Mouse (Mus musculus): ENCODE data around the gene Tex45. TPM values are rescaled to one million over a fixed set of nuclear protein-coding genes. Genes with fewer than 3 reads are reported as not detected.

The Tex45 gene
- polyA plus RNA-seq (2016; fragmentation: Nextera tagmentation; extraction: Ambion mirVana) = 0.19 and 0.25 TPM in 2 replicates

- Histone ChIP-seq H3K27ac (replicated peaks) (no peak within 1 kb of the TSS), H3K9me3 (no peaks in the 10 kb centered on the region), H3K27me3 (peaks cover 4% of the 10 kb centered on the region), H3K4me3 (no peak within 1 kb of the TSS), H3K36me3 (no peaks in the 10 kb centered on the region), H3K4me2 (replicated peaks) (no peak within 1 kb of the TSS), H3K9ac (replicated peaks) (no peak within 1 kb of the TSS), H3K4me1 (0 out of 2 replicates have a peak, but pooled peaks cover 9% of the 10 kb centered on the region)
- no peak for ATAC-seq (ENCODE audit: low FRiP score, low read depth)
Measured at GRCm38 (mm10) chr8:3470562-3470961, at the start of gene Tex45. Tex45 (plus strand) TSS chr8:3470862.

DNA sequence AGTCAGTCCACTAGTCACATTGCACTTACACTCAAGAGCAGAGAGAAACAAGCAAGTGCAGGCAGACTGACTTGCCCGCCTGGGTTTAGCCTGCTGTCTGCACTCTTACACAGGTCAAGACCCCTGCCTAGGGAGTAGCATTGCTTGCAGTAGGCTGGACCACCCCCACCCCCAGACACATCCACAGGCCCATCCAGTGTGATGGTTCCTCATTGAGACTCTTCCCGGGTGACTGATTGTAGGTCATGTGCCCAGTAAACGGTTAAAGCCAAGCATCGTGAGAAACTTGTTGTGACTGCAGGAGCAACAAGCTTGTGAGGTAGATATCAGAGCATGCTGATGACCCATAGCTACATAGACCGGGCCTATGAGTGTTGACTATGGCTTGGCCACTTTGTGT is 49.2 kb upstream of the Tex45 start:
- 91% methylated on average over 5 of the region's 5 CpGs for WGBS

DNA sequence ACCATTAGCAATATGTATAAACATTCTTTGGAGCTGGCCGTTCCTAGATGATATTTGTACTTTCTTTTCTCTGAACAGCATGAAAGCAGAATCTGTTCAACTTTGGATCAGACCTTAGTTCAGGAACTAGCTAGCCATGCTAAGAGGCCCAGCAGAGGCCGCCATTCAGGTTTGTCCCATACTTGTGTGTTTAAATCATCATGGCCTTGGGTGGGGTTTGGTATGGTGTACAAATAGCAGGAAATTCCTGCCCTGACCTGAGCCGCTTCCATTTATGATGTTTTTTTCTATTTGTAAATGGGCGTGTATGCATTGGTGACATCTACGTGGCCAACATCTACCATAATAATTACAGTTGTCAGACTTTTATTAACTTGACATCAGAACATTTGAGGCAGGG is 45.4 kb upstream of the Tex45 start:
- no peaks in the 10 kb centered on the region for H3K27me3 ChIP-seq
- H3K4me2 ChIP-seq (replicated peaks) = no peak overlapping the region
- no peak overlapping the region for H3K27ac ChIP-seq (replicated peaks)
- no peaks in the 10 kb centered on the region for H3K9me3 ChIP-seq
- H3K4me1 ChIP-seq = no peaks in the 10 kb centered on the region
- peaks cover 12% of the 10 kb centered on the region for H3K36me3 ChIP-seq
- H3K9ac ChIP-seq (replicated peaks) = no peak overlapping the region
- no peak overlapping the region for H3K4me3 ChIP-seq
- ATAC-seq (ENCODE audit: low FRiP score, low read depth) = no peak
- 94% methylated on average over 5 of the region's 5 CpGs for WGBS

More for the DNA sequence above, 49.2 kb upstream of the Tex45 start:
- Histone ChIP-seq H3K4me1 (peaks cover 19% of the 10 kb centered on the region), H3K4me2 (replicated peaks) (no peak overlapping the region), H3K27ac (replicated peaks) (no peak overlapping the region), H3K27me3 (no peaks in the 10 kb centered on the region), H3K9ac (replicated peaks) (no peak overlapping the region), H3K9me3 (no peaks in the 10 kb centered on the region), H3K36me3 (no peaks in the 10 kb centered on the region), H3K4me3 (no peak overlapping the region)
- ATAC-seq (ENCODE audit: low FRiP score, low read depth) = no peak

- ATAC-seq (ENCODE audit: low FRiP score, low read depth) = no peak
- Histone ChIP-seq H3K27me3 (no peaks in the 10 kb centered on the region), H3K4me1 (no peaks in the 10 kb centered on the region), H3K27ac (replicated peaks) (no peak overlapping the region), H3K9ac (replicated peaks) (no peak overlapping the region), H3K36me3 (peaks cover 21% of the 10 kb centered on the region), H3K9me3 (no peaks in the 10 kb centered on the region), H3K4me2 (replicated peaks) (no peak overlapping the region), H3K4me3 (no peak overlapping the region)
- 91% methylated on average over 3 of the region's 3 CpGs for WGBS
Measured at GRCm38 (mm10) chr8:3426211-3426610, 44.5 kb upstream of the Tex45 start.

GRCm38 (mm10) chr8:3428426-3428825 is 42.2 kb upstream of the Tex45 start:
- H3K4me2 ChIP-seq (replicated peaks) = no peak overlapping the region
- WGBS = 84% methylated on average over 2 of the region's 2 CpGs
- no peaks in the 10 kb centered on the region for H3K4me1 ChIP-seq
- no peaks in the 10 kb centered on the region for H3K9me3 ChIP-seq
- no peak overlapping the region for H3K27ac ChIP-seq (replicated peaks)
- H3K27me3 ChIP-seq = no peaks in the 10 kb centered on the region
- no peak for ATAC-seq (ENCODE audit: low FRiP score, low read depth)
- peaks cover 42% of the 10 kb centered on the region for H3K36me3 ChIP-seq
- H3K9ac ChIP-seq (replicated peaks) = no peak overlapping the region
- no peak overlapping the region for H3K4me3 ChIP-seq

- Histone ChIP-seq H3K9me3 (no peaks in the 10 kb centered on the region), H3K4me1 (no peaks in the 10 kb centered on the region), H3K4me3 (no peak overlapping the region), H3K27ac (replicated peaks) (no peak overlapping the region), H3K36me3 (peaks cover 55% of the 10 kb centered on the region), H3K9ac (replicated peaks) (no peak overlapping the region), H3K27me3 (no peaks in the 10 kb centered on the region), H3K4me2 (replicated peaks) (no peak overlapping the region)
- 86% methylated on average over 2 of the region's 2 CpGs for WGBS
- ATAC-seq (ENCODE audit: low FRiP score, low read depth) = no peak
Measured at GRCm38 (mm10) chr8:3429966-3430365, 40.7 kb upstream of the Tex45 start.

GRCm38 (mm10) chr8:3431113-3431512 is 39.5 kb upstream of the Tex45 start:
- Histone ChIP-seq H3K4me3 (no peak overlapping the region), H3K27ac (replicated peaks) (no peak overlapping the region), H3K4me1 (no peaks in the 10 kb centered on the region), H3K27me3 (no peaks in the 10 kb centered on the region), H3K36me3 (peaks cover 64% of the 10 kb centered on the region), H3K9ac (replicated peaks) (no peak overlapping the region), H3K4me2 (replicated peaks) (no peak overlapping the region), H3K9me3 (no peaks in the 10 kb centered on the region)
- 83% methylated on average over 3 of the region's 3 CpGs for WGBS
- no peak for ATAC-seq (ENCODE audit: low FRiP score, low read depth)

DNA sequence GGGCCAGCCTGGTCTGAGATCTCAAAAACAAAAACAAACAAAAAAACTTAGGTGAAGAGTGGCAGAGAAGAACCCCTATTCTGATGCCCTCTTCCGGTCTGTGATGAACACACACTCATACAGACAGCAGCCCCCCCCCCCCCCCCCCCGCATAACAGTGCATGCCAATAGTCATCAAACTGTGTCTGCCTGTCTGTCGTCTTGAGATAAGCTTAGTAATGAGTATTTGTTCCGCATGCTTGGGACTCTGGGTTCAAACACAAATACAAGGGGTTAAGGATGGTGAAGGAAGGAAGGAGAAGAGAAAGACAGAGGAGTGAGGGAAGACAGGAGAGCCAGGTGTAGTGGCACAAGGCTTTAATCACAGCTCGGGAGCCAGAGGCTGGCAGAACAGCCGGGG is 34.2 kb upstream of the Tex45 start:
- no peaks in the 10 kb centered on the region for H3K27me3 ChIP-seq
- no peaks in the 10 kb centered on the region for H3K9me3 ChIP-seq
- no peak overlapping the region for H3K4me3 ChIP-seq
- 78% methylated on average over 6 of the region's 6 CpGs for WGBS
- H3K4me1 ChIP-seq = no peaks in the 10 kb centered on the region
- H3K9ac ChIP-seq (replicated peaks) = no peak overlapping the region
- no peak for ATAC-seq (ENCODE audit: low FRiP score, low read depth)
- peaks cover 93% of the 10 kb centered on the region for H3K36me3 ChIP-seq
- no peak overlapping the region for H3K4me2 ChIP-seq (replicated peaks)
- no peak overlapping the region for H3K27ac ChIP-seq (replicated peaks)

GRCm38 (mm10) chr8:3439510-3439909 is 31.2 kb upstream of the Tex45 start:
- no peaks in the 10 kb centered on the region for H3K4me1 ChIP-seq
- WGBS = 82% methylated on average over 12 of the region's 12 CpGs
- H3K9ac ChIP-seq (replicated peaks) = no peak overlapping the region
- ATAC-seq (ENCODE audit: low FRiP score, low read depth) = no peak
- no peak overlapping the region for H3K27ac ChIP-seq (replicated peaks)
- peaks cover 74% of the 10 kb centered on the region for H3K36me3 ChIP-seq
- H3K9me3 ChIP-seq = no peaks in the 10 kb centered on the region
- no peak overlapping the region for H3K4me2 ChIP-seq (replicated peaks)
- no peaks in the 10 kb centered on the region for H3K27me3 ChIP-seq
- H3K4me3 ChIP-seq = no peak overlapping the region

DNA sequence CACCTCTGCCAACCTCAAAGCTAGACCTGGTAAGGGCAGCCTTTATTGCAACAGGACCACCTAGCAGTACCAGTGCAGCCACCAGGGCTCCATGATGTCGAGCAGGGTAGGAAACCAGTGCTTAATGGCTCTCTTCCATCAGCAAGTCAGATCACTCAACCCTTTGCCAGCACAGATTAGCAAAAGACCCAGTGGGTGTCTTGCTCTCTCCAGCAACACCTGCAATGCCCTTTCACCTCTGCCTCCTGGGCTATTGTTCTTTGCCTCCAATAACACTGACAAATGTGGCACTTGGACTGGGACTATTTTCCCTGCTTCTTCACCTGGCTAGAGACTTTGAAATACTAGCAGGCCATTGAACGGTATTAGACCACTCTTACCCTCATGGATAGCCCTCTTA is 21.4 kb upstream of the Tex45 start:
- H3K9me3 ChIP-seq = no peaks in the 10 kb centered on the region
- H3K4me3 ChIP-seq = no peak overlapping the region
- no peaks in the 10 kb centered on the region for H3K4me1 ChIP-seq
- H3K27ac ChIP-seq (replicated peaks) = no peak overlapping the region
- ATAC-seq (ENCODE audit: low FRiP score, low read depth) = no peak
- H3K9ac ChIP-seq (replicated peaks) = no peak overlapping the region
- H3K4me2 ChIP-seq (replicated peaks) = no peak overlapping the region
- no peaks in the 10 kb centered on the region for H3K27me3 ChIP-seq
- WGBS = 91% methylated on average over 2 of the region's 2 CpGs
- peaks cover 85% of the 10 kb centered on the region for H3K36me3 ChIP-seq

GRCm38 (mm10) chr8:3450670-3451069 is 20.0 kb upstream of the Tex45 start:
- H3K36me3 ChIP-seq = peaks cover 86% of the 10 kb centered on the region
- ATAC-seq (ENCODE audit: low FRiP score, low read depth) = peak; percentile 57; the same call in 1 of the 2 replicates
- no peaks in the 10 kb centered on the region for H3K9me3 ChIP-seq
- H3K9ac ChIP-seq (replicated peaks) = no peak overlapping the region
- H3K4me3 ChIP-seq = no peak overlapping the region
- H3K27ac ChIP-seq (replicated peaks) = no peak overlapping the region
- H3K4me2 ChIP-seq (replicated peaks) = no peak overlapping the region
- H3K4me1 ChIP-seq = no peaks in the 10 kb centered on the region
- WGBS = 32% methylated on average over 5 of the region's 5 CpGs
- no peaks in the 10 kb centered on the region for H3K27me3 ChIP-seq

DNA sequence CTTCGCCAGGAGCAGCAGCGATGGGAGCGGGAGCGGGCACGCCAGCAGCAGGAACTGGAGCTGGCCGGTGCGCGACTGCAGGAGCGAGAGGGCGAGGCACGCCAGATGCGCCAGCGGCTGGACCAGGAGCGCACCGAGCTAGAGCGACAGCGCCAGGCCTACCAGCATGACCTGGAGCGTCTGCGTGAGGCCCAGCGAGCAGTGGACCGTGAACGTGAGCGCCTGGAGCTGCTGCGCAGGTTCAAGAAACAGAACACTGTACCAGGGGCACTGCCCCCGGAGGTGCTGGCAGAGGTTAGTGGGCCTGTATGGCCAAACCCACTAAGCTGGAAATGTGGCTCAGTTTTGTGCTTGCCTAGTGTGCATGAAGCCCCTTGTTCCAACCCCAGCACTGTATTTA is 18.7 kb upstream of the Tex45 start:
- Histone ChIP-seq H3K4me3 (no peak overlapping the region), H3K9me3 (no peaks in the 10 kb centered on the region), H3K9ac (replicated peaks) (no peak overlapping the region), H3K36me3 (peaks cover 90% of the 10 kb centered on the region), H3K4me1 (no peaks in the 10 kb centered on the region), H3K27me3 (no peaks in the 10 kb centered on the region), H3K27ac (replicated peaks) (no peak overlapping the region), H3K4me2 (replicated peaks) (no peak overlapping the region)
- ATAC-seq (ENCODE audit: low FRiP score, low read depth) = no peak
- WGBS = 98% methylated on average over 25 of the region's 25 CpGs

- 0 out of 2 replicates have a peak, but pooled peaks cover 8% of the 10 kb centered on the region for H3K4me1 ChIP-seq
- no peaks in the 10 kb centered on the region for H3K9me3 ChIP-seq
- no peak for ATAC-seq (ENCODE audit: low FRiP score, low read depth)
- H3K27ac ChIP-seq (replicated peaks) = no peak overlapping the region
- WGBS = 92% methylated on average over 2 of the region's 2 CpGs
- H3K4me3 ChIP-seq = no peak overlapping the region
- H3K9ac ChIP-seq (replicated peaks) = no peak overlapping the region
- 0 out of 2 replicates have a peak, but pooled peaks cover 4% of the 10 kb centered on the region for H3K36me3 ChIP-seq
- H3K27me3 ChIP-seq = no peaks in the 10 kb centered on the region
- H3K4me2 ChIP-seq (replicated peaks) = no peak overlapping the region
Measured at GRCm38 (mm10) chr8:3463248-3463647, 7.4 kb upstream of the Tex45 start.
